Mouse (Mus musculus) cerebellum, adult 2 months (tissue): ENCODE measurements around the gene 9130213A22Rik. TPM values are rescaled to one million over a fixed set of nuclear protein-coding genes. Genes with fewer than 3 reads are reported as not detected.

Source experiments
- DNase-seq, 2 experiments: peaks; one replicate each; pipeline ENCODE4 v3.0.0; 2021
- H3K27ac ChIP-seq: fragments of 200-500 bp; 2 replicates; pipeline ENCODE4 v1.5.1; 2012; ENCODE audit warnings: low read length, control low read depth, inconsistent platforms; ENCODE audit not compliant: insufficient read depth
- H3K27me3 ChIP-seq: fragments of 200-500 bp; 2 replicates; pipeline ENCODE4 v1.6.1; 2012; ENCODE audit warnings: inconsistent platforms, mild to moderate bottlenecking, low read length, moderate library complexity; ENCODE audit not compliant: control insufficient read depth, insufficient read depth
- H3K4me1 ChIP-seq: fragments of 200-500 bp; 2 replicates; pipeline ENCODE4 v1.6.1; 2011; ENCODE audit warnings: low read length; ENCODE audit not compliant: control insufficient read depth, insufficient read depth
- H3K4me3 ChIP-seq: fragments of 200-500 bp; replicated peaks from 2 replicates; pipeline ENCODE3; 2011; ENCODE audit warnings: mild to moderate bottlenecking, low read depth, low read length, control low read depth; ENCODE audit not compliant: insufficient read depth
- CTCF ChIP-seq: fragments of 200-500 bp; IDR thresholded peaks from 2 replicates; pipeline ENCODE4 v1.5.1; 2011; ENCODE audit warnings: low read depth, mild to moderate bottlenecking, control low read depth, low read length, moderate library complexity, borderline replicate concordance; ENCODE audit not compliant: insufficient read depth
- POLR2A ChIP-seq: fragments of 200-500 bp; IDR thresholded peaks from 2 replicates; pipeline ENCODE4 v1.6.1; 2011; ENCODE audit warnings: low read length, control low read depth, borderline replicate concordance; ENCODE audit not compliant: insufficient read depth
- WGBS: fragments of 180-500 bp; shearing (Covaris S2); methylation state at CpG from one replicate; pipeline ENCODE4 v1.1.7; 2018; 5-methylcytosine and 5-hydroxymethylcytosine counted together
- polyA plus RNA-seq: library from polyadenylated mRNA; depleted of rRNA; stranded (reverse); fragments of >200 nt; gene quantifications from 2 replicates; pipeline ENCODE4 v1.2.3, GENCODE M21; 2012

9130213A22Rik gene
- polyA plus RNA-seq, 1 experiment, result 1.3 TPM

GRCm38 (mm10) chr11:69108223-69108622 lies 14.2 kb downstream of the 9130213A22Rik start:
- TF ChIP-seq POLR2A (no peak), CTCF (no peak)
- Histone ChIP-seq H3K4me3 (no peak overlapping the region), H3K27me3 (no peaks in the 10 kb centered on the region), H3K27ac (no peak overlapping the region), H3K4me1 (peaks cover 15% of the 10 kb centered on the region)
- peak in 1 of 2 experiments; percentile 19 for DNase-seq
- WGBS, result 88% methylated on average over 9 of the region's 9 CpGs

GRCm38 (mm10) chr11:69107676-69108075 lies 14.7 kb downstream of the 9130213A22Rik start:
- TF ChIP-seq POLR2A (no peak), CTCF (no peak)
- peak; percentile 15 to 25 for DNase-seq
- 84% methylated on average over 11 of the region's 11 CpGs for WGBS
- Histone ChIP-seq H3K4me1 (peaks cover 20% of the 10 kb centered on the region), H3K4me3 (no peak overlapping the region), H3K27ac (no peak overlapping the region), H3K27me3 (no peaks in the 10 kb centered on the region)

- Histone ChIP-seq H3K4me1 (peaks cover 27% of the 10 kb centered on the region), H3K27ac (no peak overlapping the region), H3K4me3 (no peak overlapping the region), H3K27me3 (no peaks in the 10 kb centered on the region)
- 67% methylated on average over 11 of the region's 11 CpGs for WGBS
- peak in 1 of 2 experiments; percentile 22 for DNase-seq
- TF ChIP-seq POLR2A (no peak), CTCF (no peak)
Observed at GRCm38 (mm10) chr11:69106842-69107241, 15.5 kb downstream of the 9130213A22Rik start.

- Histone ChIP-seq H3K27me3 (no peaks in the 10 kb centered on the region), H3K4me3 (no peak overlapping the region), H3K27ac (no peak overlapping the region), H3K4me1 (peaks cover 31% of the 10 kb centered on the region)
- TF ChIP-seq CTCF (no peak), POLR2A (no peak)
- WGBS, result 89% methylated on average over 11 of the region's 11 CpGs
- no peak for DNase-seq
Observed at GRCm38 (mm10) chr11:69106299-69106698, 16.1 kb downstream of the 9130213A22Rik start.

GRCm38 (mm10) chr11:69105796-69106195 lies 16.6 kb downstream of the 9130213A22Rik start:
- DNase-seq, result peak in 1 of 2 experiments; percentile 27
- no peak overlapping the region for H3K27ac ChIP-seq
- 11% methylated on average over 2 of the region's 2 CpGs for WGBS
- H3K27me3 ChIP-seq, result no peaks in the 10 kb centered on the region
- peaks cover 36% of the 10 kb centered on the region for H3K4me1 ChIP-seq
- H3K4me3 ChIP-seq, result no peak overlapping the region
- no peak for TF ChIP-seq CTCF
- no peak for TF ChIP-seq POLR2A

GRCm38 (mm10) chr11:69105227-69105626 lies 17.2 kb downstream of the 9130213A22Rik start:
- Histone ChIP-seq H3K4me1 (peaks cover 39% of the 10 kb centered on the region), H3K27ac (no peak overlapping the region), H3K27me3 (no peaks in the 10 kb centered on the region), H3K4me3 (no peak overlapping the region)
- TF ChIP-seq CTCF (no peak), POLR2A (no peak)
- 88% methylated on average over 6 of the region's 6 CpGs for WGBS
- DNase-seq, result no peak

- Histone ChIP-seq H3K27ac (no peak overlapping the region), H3K27me3 (no peaks in the 10 kb centered on the region), H3K4me1 (peaks cover 39% of the 10 kb centered on the region), H3K4me3 (no peak overlapping the region)
- TF ChIP-seq CTCF (no peak), POLR2A (no peak)
- DNase-seq, result peak in 1 of 2 experiments; percentile 19
- WGBS, result 89% methylated on average over 14 of the region's 14 CpGs
Observed at GRCm38 (mm10) chr11:69104487-69104886, 17.9 kb downstream of the 9130213A22Rik start.

- no peak for TF ChIP-seq CTCF
- no peak for TF ChIP-seq POLR2A
- 89% methylated on average over 15 of the region's 15 CpGs for WGBS
- no peak overlapping the region for H3K27ac ChIP-seq
- H3K4me3 ChIP-seq, result no peak overlapping the region
- no peaks in the 10 kb centered on the region for H3K27me3 ChIP-seq
- DNase-seq, result peak; percentile 22 to 27
- H3K4me1 ChIP-seq, result peaks cover 39% of the 10 kb centered on the region
Observed at GRCm38 (mm10) chr11:69103531-69104435, 18.6 kb downstream of the 9130213A22Rik start.
